Mouse (Mus musculus) CH12F3 (cell line): ENCODE data around the gene Zbtb17.

Source experiments
- in situ Hi-C: fragments of 300-500 bp; cut with MboI; formaldehyde crosslinking; loops from 2 replicates; pipeline ENCODE4 v1.14.3; 2020; ENCODE audit warnings: low sequenced_read_pairs

Gene Zbtb17

GRCm38 (mm10) chr4:141444451-141445327 lies at the start of gene Zbtb17:
TSS of gene Zbtb17 (plus strand) at chr4:141444654.
- in situ Hi-C loops = no loop called here

GRCm38 (mm10) chr4:141394751-141395150 lies 49.7 kb upstream of the Zbtb17 start:
- in situ Hi-C loops = no loop called here

- in situ Hi-C loops = no loop called here
Measured at GRCm38 (mm10) chr4:141397861-141398260, 46.6 kb upstream of the Zbtb17 start.

- in situ Hi-C loops = no loop called here
Measured at GRCm38 (mm10) chr4:141398545-141398944, 45.9 kb upstream of the Zbtb17 start, which contains the start of gene Clcnka. TSS of gene Clcnka (minus strand) at chr4:141398724.

- in situ Hi-C loops = loop anchor here (10.0 kb wide), 1 partner anchor 185 kb away; no protein-coding TSS in a partner anchor
Measured at GRCm38 (mm10) chr4:141400171-141400570, 44.3 kb upstream of the Zbtb17 start.

- in situ Hi-C loops = loop anchor here (10.0 kb wide), 1 partner anchor 180 kb away; no protein-coding TSS in a partner anchor
Measured at GRCm38 (mm10) chr4:141404518-141405313, 39.7 kb upstream of the Zbtb17 start.

GRCm38 (mm10) chr4:141405314-141405622 lies 39.2 kb upstream of the Zbtb17 start:
- in situ Hi-C loops = loop anchor here (10.0 kb wide), 1 partner anchor 180 kb away; no protein-coding TSS in a partner anchor

GRCm38 (mm10) chr4:141406516-141407299 lies 37.7 kb upstream of the Zbtb17 start:
- in situ Hi-C loops = loop anchor here (10.0 kb wide), 1 partner anchor 178 kb away; no protein-coding TSS in a partner anchor

- in situ Hi-C loops = loop anchor here (10.0 kb wide), 1 partner anchor 176 kb away; no protein-coding TSS in a partner anchor
Measured at GRCm38 (mm10) chr4:141408577-141408976, 35.9 kb upstream of the Zbtb17 start.

GRCm38 (mm10) chr4:141411430-141411992 lies 32.9 kb upstream of the Zbtb17 start:
- in situ Hi-C loops = no loop called here

GRCm38 (mm10) chr4:141415924-141416323 lies 28.5 kb upstream of the Zbtb17 start, which contains the start of gene Clcnkb:
TSS of gene Clcnkb (minus strand) at chr4:141416014.
- in situ Hi-C loops = no loop called here

- in situ Hi-C loops = no loop called here
Measured at GRCm38 (mm10) chr4:141419398-141420191, 24.9 kb upstream of the Zbtb17 start.

GRCm38 (mm10) chr4:141420192-141420829 lies 24.1 kb upstream of the Zbtb17 start, which contains the start of gene Hspb7:
TSS of gene Hspb7 (plus strand) at chr4:141420779.
- in situ Hi-C loops = no loop called here

- in situ Hi-C loops = no loop called here
Measured at GRCm38 (mm10) chr4:141420886-141421285, 23.6 kb upstream of the Zbtb17 start.

GRCm38 (mm10) chr4:141421423-141421822 lies 23.0 kb upstream of the Zbtb17 start:
- in situ Hi-C loops = no loop called here

GRCm38 (mm10) chr4:141422841-141423240 lies 21.6 kb upstream of the Zbtb17 start:
- in situ Hi-C loops = no loop called here

- in situ Hi-C loops = no loop called here
Measured at GRCm38 (mm10) chr4:141423288-141423687, 21.2 kb upstream of the Zbtb17 start.

- in situ Hi-C loops = no loop called here
Measured at GRCm38 (mm10) chr4:141423691-141424431, 20.6 kb upstream of the Zbtb17 start.
